Mouse (Mus musculus) lung, embryonic 16.5 days (tissue): Measurements from ENCODE around the gene Pi4kb. TPM values are rescaled to one million over a fixed set of nuclear protein-coding genes. Genes with fewer than 3 reads are reported as not detected.

Experiments used
- ATAC-seq: fragments of 200-750 bp; cut with Nextera tagmentation; 2 replicates; pipeline ENCODE4 v1.8.0; 2017; ENCODE audit warnings: low read depth, mild to moderate bottlenecking, moderate library complexity
- H3K27ac ChIP-seq: fragments of 300-500 bp; sonication (generic); 2 replicates; pipeline ENCODE4 v1.5.1; 2014; ENCODE audit warnings: mild to moderate bottlenecking, control low read depth, low read length
- H3K27me3 ChIP-seq: fragments of 300-500 bp; sonication (generic); 2 replicates; pipeline ENCODE4 v1.6.1; 2014; ENCODE audit warnings: low read depth, low read length, mixed read lengths; ENCODE audit not compliant: control insufficient read depth, insufficient read depth
- H3K36me3 ChIP-seq: fragments of 300-500 bp; sonication (generic); 2 replicates; pipeline ENCODE4 v1.6.1; 2014; ENCODE audit warnings: low read length; ENCODE audit not compliant: control insufficient read depth, insufficient read depth
- H3K4me1 ChIP-seq: fragments of 300-500 bp; sonication (generic); replicated peaks from 2 replicates; pipeline ENCODE4 v1.6.1; 2014; ENCODE audit warnings: low read length, mixed read lengths; ENCODE audit not compliant: control insufficient read depth, insufficient read depth
- H3K4me2 ChIP-seq: fragments of 300-500 bp; sonication (generic); 2 replicates; pipeline ENCODE4 v1.6.1; 2014; ENCODE audit warnings: low read depth, low read length, control low read depth
- H3K4me3 ChIP-seq: fragments of 300-500 bp; sonication (generic); 2 replicates; pipeline ENCODE4 v1.5.1; 2014; ENCODE audit warnings: mild to moderate bottlenecking, low read length, control low read depth
- H3K9ac ChIP-seq: fragments of 300-500 bp; sonication (generic); 2 replicates; pipeline ENCODE4 v1.6.1; 2014; ENCODE audit warnings: low read length, control low read depth
- H3K9me3 ChIP-seq: fragments of 300-500 bp; sonication (generic); 2 replicates; pipeline ENCODE4 v1.6.1; 2016; ENCODE audit warnings: low read length; ENCODE audit not compliant: control insufficient read depth
- WGBS: fragments of 180-500 bp; shearing (Covaris S2); extraction: QIAGEN DNeasy Blood & Tissue Kit; methylation state at CpG from one replicate; pipeline ENCODE4 v1.1.7; 2014; 5-methylcytosine and 5-hydroxymethylcytosine counted together
- polyA plus RNA-seq: library from polyadenylated mRNA; unstranded; fragments of >200 nt; fragmentation: Nextera tagmentation; extraction: Ambion mirVana; gene quantifications from 2 replicates; pipeline ENCODE4 v1.2.1, GENCODE M21; 2015

Gene Pi4kb
- polyA plus RNA-seq, 1 experiment from 2014 or later, result 25.7 TPM

DNA sequence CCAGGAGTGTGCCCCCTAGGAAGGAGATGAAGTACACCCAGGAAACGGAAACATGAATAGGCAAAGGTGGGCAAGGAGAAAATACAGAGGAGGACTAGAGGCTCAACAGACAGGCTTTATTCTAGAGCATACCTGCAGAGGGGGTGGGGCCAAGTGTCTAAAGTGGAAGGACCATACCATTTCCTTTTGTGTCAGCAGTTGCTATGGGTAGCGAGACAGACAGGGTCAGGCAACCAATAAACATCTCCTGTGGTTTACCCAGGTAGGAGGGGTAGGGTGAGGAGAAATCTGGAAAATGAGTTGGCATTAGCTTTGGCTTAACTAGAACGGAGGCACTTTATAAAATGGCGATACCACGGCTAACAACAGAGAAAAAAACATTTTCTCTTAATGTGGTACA, 21.7 kb upstream of the Pi4kb start:
- H3K27me3 ChIP-seq, result no peaks in the 10 kb centered on the region
- H3K9ac ChIP-seq, result no peak overlapping the region
- 51% methylated on average over 5 of the region's 5 CpGs for WGBS
- peaks cover 18% of the 10 kb centered on the region for H3K4me1 ChIP-seq
- H3K36me3 ChIP-seq, result peaks cover 21% of the 10 kb centered on the region
- H3K4me3 ChIP-seq, result peak overlapping the region; percentile 83
- H3K4me2 ChIP-seq, result peak overlapping the region; percentile 55
- peak; percentile 56 for ATAC-seq
- H3K27ac ChIP-seq, result peak overlapping the region; percentile 97
- H3K9me3 ChIP-seq, result no peaks in the 10 kb centered on the region

DNA sequence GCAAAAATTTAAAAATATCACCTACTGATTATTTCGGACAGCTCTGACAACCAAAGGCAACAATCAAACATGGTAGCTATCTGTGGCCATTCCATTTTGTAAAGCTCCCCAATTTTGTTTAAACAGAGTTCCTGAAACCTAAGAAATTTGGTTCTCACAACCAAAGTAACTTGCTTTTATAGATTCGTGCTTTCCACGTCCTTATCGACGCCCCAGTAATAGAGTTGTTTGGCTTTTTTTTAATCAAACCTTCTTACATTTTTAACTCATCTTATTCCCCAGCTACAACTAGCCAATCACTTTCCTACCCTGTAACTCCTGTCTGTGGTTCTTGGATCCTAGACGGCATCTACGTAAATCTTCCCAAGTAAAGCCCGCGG, 21.2 kb upstream of the Pi4kb start:
- Histone ChIP-seq H3K27me3 (no peaks in the 10 kb centered on the region), H3K4me1 (peaks cover 18% of the 10 kb centered on the region), H3K9me3 (no peaks in the 10 kb centered on the region), H3K4me2 (peak overlapping the region; percentile 55), H3K4me3 (peak overlapping the region; percentile 83), H3K36me3 (peaks cover 27% of the 10 kb centered on the region), H3K27ac (peak overlapping the region; percentile 97), H3K9ac (peak overlapping the region; percentile 75)
- peak; percentile 17; the same call in 1 of the 2 replicates for ATAC-seq
- 9% methylated on average over 9 of the region's 9 CpGs for WGBS

DNA sequence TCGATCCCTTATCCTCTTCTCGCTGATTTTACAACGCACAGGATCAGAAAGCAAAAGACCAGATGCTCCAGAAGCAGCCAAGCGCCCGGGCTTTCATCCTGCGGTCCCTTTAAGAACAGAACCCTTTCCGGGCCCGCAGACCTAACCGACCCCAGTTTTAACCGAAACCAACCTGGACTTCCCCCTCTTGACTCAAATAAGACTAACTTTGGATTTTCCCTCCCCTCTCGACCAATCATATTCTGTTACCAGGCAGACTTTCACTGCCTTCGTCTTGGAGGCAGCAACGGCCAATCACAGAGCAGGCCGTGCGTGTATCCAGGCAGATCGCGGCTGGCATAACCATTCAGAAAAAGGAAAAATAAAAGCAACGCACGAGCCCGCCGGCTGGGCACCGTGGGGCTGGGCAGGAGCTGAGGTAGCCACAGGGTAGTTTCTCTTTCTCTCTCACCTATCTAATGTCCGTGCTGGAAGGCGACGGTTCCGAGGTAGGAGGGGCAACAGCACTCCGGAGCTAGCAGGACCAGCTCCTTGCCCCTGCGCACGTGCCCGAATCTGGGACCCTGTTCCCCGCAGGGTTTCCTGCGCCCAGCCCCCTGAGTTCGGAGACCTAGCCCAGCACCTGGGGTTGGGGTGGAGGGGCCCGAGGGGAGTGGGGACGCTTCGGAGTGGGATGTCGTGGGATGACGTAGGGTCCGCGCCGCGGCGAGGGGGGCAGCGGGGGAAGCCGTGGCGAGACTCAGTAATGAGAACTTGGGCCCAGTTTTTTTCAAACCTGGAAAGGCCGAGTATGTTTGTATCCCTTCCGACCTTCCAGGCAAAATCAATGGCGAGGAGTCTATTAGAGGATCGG, 20.5 kb upstream of the Pi4kb start, which contains the start of gene Rfx5:
Gene Rfx5 (plus strand): TSS at position 312 of the 853 bp plus-strand sequence.
- peak within 1 kb of the TSS; percentile 83 for H3K4me3 ChIP-seq
- peak; percentile 97 for ATAC-seq
- under 1% methylated on average over 50 of the region's 50 CpGs for WGBS

DNA sequence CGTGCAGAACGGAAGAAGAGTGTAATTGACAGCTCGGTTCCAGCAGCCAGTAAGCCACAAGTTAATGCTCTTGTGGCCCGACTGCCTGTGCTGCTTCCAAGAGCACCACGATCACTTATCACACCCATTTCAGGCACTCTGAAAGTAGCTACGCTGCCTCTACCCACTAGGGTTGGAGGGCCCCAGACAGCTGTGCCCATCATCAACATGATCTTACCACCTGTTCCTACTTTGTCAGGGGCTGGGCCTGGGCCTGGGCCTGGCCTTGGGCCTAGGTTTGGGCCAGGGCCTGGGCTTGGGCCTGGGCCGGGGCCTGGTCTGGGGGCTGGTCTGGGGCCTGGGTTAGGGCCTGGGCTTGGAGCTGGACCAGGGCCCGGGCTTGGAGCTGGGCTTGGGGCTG, 16.2 kb upstream of the Pi4kb start:
- no peaks in the 10 kb centered on the region for H3K27me3 ChIP-seq
- no peaks in the 10 kb centered on the region for H3K9me3 ChIP-seq
- H3K4me1 ChIP-seq, result peaks cover 7% of the 10 kb centered on the region
- H3K4me3 ChIP-seq, result no peak overlapping the region
- no peak overlapping the region for H3K27ac ChIP-seq
- ATAC-seq, result no peak
- no peak overlapping the region for H3K4me2 ChIP-seq
- peaks cover 35% of the 10 kb centered on the region for H3K36me3 ChIP-seq
- WGBS, result 84% methylated on average over 8 of the region's 8 CpGs
- no peak overlapping the region for H3K9ac ChIP-seq

More for the DNA sequence above, 20.5 kb upstream of the Pi4kb start, which contains the start of gene Rfx5:
- Histone ChIP-seq H3K4me1 (peaks cover 18% of the 10 kb centered on the region), H3K27me3 (no peaks in the 10 kb centered on the region), H3K4me2 (peak within 1 kb of the TSS; percentile 60), H3K9me3 (no peaks in the 10 kb centered on the region), H3K36me3 (peaks cover 32% of the 10 kb centered on the region), H3K27ac (peak within 1 kb of the TSS; percentile 97), H3K9ac (peak within 1 kb of the TSS; percentile 89)

DNA sequence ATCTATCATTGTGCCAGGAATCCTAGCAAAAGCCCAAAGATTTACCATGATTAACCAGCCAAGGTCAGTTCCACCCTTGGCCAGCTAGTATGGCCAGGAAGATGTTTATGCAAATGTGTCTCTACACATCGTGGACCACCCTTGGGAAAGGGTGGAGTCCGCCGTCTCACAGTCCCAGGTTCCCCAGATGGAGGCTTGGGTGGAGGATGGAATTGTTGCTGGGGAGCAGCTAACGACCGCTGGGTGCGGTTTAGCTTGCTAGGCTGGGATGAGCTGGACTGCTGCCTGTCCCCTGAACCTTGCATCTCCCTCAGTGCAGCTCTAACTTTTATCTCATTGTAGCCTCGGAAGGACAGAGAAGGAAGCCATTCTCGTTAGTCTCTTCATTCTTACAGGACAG, 14.7 kb upstream of the Pi4kb start:
- WGBS, result 43% methylated on average over 8 of the region's 8 CpGs
- no peak overlapping the region for H3K9ac ChIP-seq
- no peaks in the 10 kb centered on the region for H3K27me3 ChIP-seq
- H3K9me3 ChIP-seq, result no peaks in the 10 kb centered on the region
- no peak overlapping the region for H3K4me3 ChIP-seq
- no peak for ATAC-seq
- peaks cover 35% of the 10 kb centered on the region for H3K36me3 ChIP-seq
- H3K4me1 ChIP-seq, result peaks cover 4% of the 10 kb centered on the region
- no peak overlapping the region for H3K4me2 ChIP-seq
- H3K27ac ChIP-seq, result no peak overlapping the region

DNA sequence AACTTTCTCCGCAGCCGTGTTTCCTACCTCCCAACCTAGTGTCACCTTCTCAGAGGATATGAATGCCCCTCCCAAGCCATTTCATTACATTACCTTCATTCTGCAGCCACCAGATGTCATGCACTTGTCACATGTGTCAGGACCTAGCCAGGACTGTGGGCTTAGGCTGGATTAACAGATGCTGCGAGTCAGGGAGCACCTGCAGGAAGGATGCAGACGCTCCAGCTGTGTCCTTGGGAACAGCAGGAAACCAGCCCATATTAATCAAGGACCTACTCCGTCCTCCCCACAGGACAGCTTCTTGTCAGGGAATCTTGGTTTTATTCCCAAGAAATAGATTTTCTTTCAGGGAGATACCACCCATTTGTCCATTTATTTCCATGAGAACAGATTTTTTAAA, 14.2 kb upstream of the Pi4kb start:
- Histone ChIP-seq H3K27me3 (no peaks in the 10 kb centered on the region), H3K4me2 (no peak overlapping the region), H3K27ac (no peak overlapping the region), H3K4me3 (no peak overlapping the region), H3K9ac (no peak overlapping the region), H3K4me1 (no peaks in the 10 kb centered on the region; the same call in none of the 2 replicates), H3K9me3 (no peaks in the 10 kb centered on the region), H3K36me3 (peaks cover 35% of the 10 kb centered on the region)
- WGBS, result 55% methylated on average over 5 of the region's 5 CpGs
- no peak for ATAC-seq

DNA sequence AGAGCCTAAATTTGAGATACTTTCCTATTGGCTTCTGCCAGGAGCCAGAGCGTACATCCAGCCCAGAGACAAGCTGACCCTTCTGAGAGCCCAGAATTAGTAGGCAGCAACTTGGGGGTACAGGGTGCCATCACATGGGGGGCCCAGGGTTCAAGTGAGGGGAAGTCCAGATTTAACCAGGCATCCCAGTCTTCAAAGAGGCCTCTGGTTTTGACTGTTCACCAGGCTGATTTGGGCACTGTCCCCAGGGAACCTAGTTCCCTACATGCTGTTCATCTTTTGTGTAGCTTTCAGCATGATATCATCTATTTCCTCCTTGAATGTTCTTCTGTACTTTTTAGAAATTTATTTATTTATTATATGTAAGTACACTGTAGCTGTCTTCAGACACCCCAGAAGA, 9.5 kb upstream of the Pi4kb start:
- WGBS, result 97% methylated on average over 1 of the region's 1 CpGs
- no peak for ATAC-seq
- no peak overlapping the region for H3K27ac ChIP-seq
- no peaks in the 10 kb centered on the region for H3K27me3 ChIP-seq
- no peaks in the 10 kb centered on the region for H3K9me3 ChIP-seq
- H3K9ac ChIP-seq, result no peak overlapping the region
- no peaks in the 10 kb centered on the region for H3K36me3 ChIP-seq
- no peak overlapping the region for H3K4me3 ChIP-seq
- H3K4me2 ChIP-seq, result no peak overlapping the region
- no peaks in the 10 kb centered on the region for H3K4me1 ChIP-seq

DNA sequence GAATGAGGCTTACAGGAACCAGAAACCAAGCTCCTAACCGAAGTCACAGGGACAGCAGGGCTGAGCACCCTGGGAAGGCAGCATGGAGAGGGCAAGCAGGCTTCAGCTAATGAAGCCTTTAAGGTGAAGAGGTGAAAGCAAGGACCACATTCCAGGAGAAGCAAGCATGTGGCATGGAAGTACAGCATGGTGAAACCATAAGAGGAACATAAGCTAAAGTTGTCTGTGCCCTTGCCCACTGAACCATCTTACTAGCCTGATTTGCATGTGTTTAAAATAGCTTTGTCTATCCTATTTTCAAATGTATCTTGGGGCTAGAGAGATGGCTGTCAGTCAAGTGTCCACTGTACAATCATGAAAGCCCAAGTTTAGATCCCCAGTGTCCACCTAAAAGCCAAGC, 8.7 kb upstream of the Pi4kb start:
- Histone ChIP-seq H3K9me3 (no peaks in the 10 kb centered on the region), H3K4me1 (no peaks in the 10 kb centered on the region), H3K27me3 (no peaks in the 10 kb centered on the region), H3K36me3 (no peaks in the 10 kb centered on the region), H3K4me2 (no peak overlapping the region), H3K4me3 (no peak overlapping the region), H3K9ac (no peak overlapping the region), H3K27ac (no peak overlapping the region)
- WGBS, result 67% methylated on average over 1 of the region's 1 CpGs
- no peak for ATAC-seq

DNA sequence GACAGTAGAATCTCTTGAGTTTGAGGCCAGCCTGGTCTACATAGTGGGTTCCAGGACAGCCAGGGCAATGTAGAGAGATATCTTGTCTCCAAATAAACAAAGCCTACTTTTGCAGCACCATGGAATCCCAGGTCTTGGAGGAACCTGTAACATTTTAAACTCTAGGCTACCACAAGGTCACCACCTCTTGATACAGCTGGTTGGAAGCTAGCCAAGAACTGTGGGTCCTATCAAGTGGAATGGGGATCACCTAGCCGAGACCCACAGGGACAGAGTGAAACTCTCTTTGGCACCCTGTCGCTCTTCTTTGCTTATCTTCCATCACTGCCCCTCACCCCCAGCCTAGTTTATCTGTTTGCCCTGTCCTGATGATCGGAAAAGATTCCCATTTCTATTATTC, 2.0 kb upstream of the Pi4kb start:
- Histone ChIP-seq H3K36me3 (0 out of 2 replicates have a peak, but pooled peaks cover 2% of the 10 kb centered on the region), H3K27ac (no peak overlapping the region), H3K9me3 (no peaks in the 10 kb centered on the region), H3K27me3 (no peaks in the 10 kb centered on the region), H3K4me3 (no peak overlapping the region), H3K4me2 (no peak overlapping the region), H3K4me1 (peaks cover 17% of the 10 kb centered on the region), H3K9ac (no peak overlapping the region)
- ATAC-seq, result no peak
- 65% methylated on average over 3 of the region's 3 CpGs for WGBS
